Mouse (Mus musculus): ENCODE data around the gene Gbp7. TPM values are rescaled to one million over a fixed set of nuclear protein-coding genes. Genes with fewer than 3 reads are reported as not detected.

The Gbp7 gene
- 100 to 1,000 TPM in 18 of 26 experiments, 10 to 100 TPM in 8; 34.0 to 441 (median 151) TPM for total RNA-seq (2018; cell fraction: chromatin; rRNA removed)
- total RNA-seq (2018; cell fraction: cytosol; rRNA removed), result 100 to 1,000 TPM in 14 of 26 experiments, 10 to 100 TPM in 12; 30.0 to 199 (median 116) TPM
- total RNA-seq (2018; cell fraction: nucleus; rRNA removed), result 100 to 1,000 TPM in 20 of 26 experiments, 10 to 100 TPM in 6; 16.6 to 296 (median 159) TPM
- 9.7 to 74.3 TPM (median 22.4 TPM) in 3 replicates for polyA plus RNA-seq (2018)

- Histone ChIP-seq H3K79me2 (ENCODE audit: inconsistent target) (peaks cover 41% of the 10 kb centered on the region; the same call in 1 of the 2 replicates), H3K36me3 (ENCODE audit: inconsistent target) (0 out of 2 replicates have a peak, but pooled peaks cover 10% of the 10 kb centered on the region), H3K27ac (peak within 1 kb of the TSS; percentile 71), H3K4me3 (ENCODE audit: inconsistent target) (peak within 1 kb of the TSS; percentile 97)
- 4% methylated on average over 30 of the region's 30 CpGs for WGBS (ENCODE audit: missing documents)
Measured at GRCm38 (mm10) chr3:142530087-142530953, at the start of gene Gbp7. Gene Gbp7 (plus strand): TSS chr3:142530342.

DNA sequence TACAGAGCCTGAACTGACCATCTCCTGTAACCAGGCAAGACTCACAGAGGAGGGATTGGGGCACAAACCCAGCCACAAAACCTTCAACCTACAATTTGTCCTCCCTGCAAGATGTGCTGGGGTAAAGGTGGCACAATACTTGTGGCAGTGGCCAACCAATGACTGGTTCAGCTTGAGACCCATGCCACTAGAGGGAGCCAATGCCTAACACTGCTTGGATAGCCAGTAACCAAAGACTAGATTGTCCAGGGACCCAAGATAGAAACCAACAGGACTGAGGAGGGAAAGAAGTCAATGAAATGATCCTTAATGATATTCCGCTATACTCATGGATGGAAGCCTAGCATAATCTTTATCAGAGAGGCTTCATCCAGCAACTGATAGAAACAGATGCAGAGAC lies 39.7 kb upstream of the Gbp7 start:
- Histone ChIP-seq H3K36me3 (ENCODE audit: inconsistent target) (no peaks in the 10 kb centered on the region), H3K79me2 (ENCODE audit: inconsistent target) (no peaks in the 10 kb centered on the region), H3K4me3 (ENCODE audit: inconsistent target) (no peak overlapping the region), H3K27ac (no peak overlapping the region)
- 82% methylated on average over 1 of the region's 1 CpGs for WGBS (ENCODE audit: missing documents)

DNA sequence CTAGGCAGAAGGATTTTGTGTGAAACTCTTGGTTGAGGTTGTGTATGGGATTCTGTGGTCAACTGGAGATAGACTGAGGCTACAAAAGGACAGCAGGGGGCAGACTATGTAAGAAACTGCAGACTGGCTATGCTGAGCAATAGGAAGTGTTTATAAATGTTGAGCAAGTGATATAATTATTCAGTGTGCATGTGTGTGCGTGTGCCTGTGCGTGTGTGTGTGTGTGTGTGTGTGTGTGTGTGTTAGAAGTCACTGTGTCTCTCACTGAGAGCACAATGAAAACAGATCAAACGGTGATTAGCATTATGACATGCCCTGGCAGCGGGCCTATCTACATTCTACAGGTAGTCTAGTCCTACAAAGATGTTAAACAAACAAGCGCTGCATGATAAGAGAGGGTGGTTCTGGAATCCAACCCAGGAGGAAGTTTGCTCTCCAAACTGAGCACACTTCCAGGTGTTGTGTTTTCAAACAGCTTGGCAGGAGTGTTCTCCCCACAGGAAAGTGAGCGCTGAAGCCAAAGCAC lies 36.5 kb upstream of the Gbp7 start, which contains the start of gene Gbp5:
Gene Gbp5, plus strand, starts transcription at position 443 of the 526 bp plus-strand sequence.
- WGBS (ENCODE audit: missing documents), result 3% methylated on average over 6 of the region's 6 CpGs
- Histone ChIP-seq H3K79me2 (ENCODE audit: inconsistent target) (peaks cover 12% of the 10 kb centered on the region; the same call in 1 of the 2 replicates), H3K4me3 (ENCODE audit: inconsistent target) (no peak within 1 kb of the TSS)

DNA sequence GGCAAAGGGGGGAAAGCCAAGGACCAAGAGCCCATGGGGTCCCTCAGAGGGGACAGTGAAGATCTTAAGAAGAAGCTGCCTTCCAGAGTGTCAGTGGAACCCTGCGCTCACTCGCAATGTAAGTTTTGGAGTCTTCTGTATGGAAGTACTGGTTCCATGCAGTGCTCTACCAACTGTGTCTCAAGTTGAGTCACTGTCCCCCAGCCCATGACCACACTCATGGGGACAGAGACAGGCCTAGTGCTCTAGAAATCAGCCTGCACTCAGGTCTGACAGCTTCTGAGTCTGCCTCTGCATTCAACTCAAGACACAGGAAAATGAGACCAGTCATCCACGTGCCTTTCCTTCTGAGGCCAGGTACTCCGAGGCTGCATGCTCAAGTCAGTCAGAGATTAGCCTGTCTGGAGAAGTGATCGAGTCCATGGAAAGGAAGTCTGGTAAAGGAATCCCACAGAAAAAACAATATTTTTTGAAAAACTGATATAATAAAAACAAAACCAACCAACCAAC lies 34.9 kb upstream of the Gbp7 start:
- no peak overlapping the region for H3K27ac ChIP-seq
- no peaks in the 10 kb centered on the region for H3K36me3 ChIP-seq (ENCODE audit: inconsistent target)
- 94% methylated on average over 5 of the region's 5 CpGs for WGBS (ENCODE audit: missing documents)
- H3K4me3 ChIP-seq (ENCODE audit: inconsistent target), result no peak overlapping the region
- peaks cover 27% of the 10 kb centered on the region; the same call in 1 of the 2 replicates for H3K79me2 ChIP-seq (ENCODE audit: inconsistent target)

More for the DNA sequence above, 36.5 kb upstream of the Gbp7 start, which contains the start of gene Gbp5:
- Histone ChIP-seq H3K27ac (no peak within 1 kb of the TSS), H3K36me3 (ENCODE audit: inconsistent target) (no peaks in the 10 kb centered on the region)

DNA sequence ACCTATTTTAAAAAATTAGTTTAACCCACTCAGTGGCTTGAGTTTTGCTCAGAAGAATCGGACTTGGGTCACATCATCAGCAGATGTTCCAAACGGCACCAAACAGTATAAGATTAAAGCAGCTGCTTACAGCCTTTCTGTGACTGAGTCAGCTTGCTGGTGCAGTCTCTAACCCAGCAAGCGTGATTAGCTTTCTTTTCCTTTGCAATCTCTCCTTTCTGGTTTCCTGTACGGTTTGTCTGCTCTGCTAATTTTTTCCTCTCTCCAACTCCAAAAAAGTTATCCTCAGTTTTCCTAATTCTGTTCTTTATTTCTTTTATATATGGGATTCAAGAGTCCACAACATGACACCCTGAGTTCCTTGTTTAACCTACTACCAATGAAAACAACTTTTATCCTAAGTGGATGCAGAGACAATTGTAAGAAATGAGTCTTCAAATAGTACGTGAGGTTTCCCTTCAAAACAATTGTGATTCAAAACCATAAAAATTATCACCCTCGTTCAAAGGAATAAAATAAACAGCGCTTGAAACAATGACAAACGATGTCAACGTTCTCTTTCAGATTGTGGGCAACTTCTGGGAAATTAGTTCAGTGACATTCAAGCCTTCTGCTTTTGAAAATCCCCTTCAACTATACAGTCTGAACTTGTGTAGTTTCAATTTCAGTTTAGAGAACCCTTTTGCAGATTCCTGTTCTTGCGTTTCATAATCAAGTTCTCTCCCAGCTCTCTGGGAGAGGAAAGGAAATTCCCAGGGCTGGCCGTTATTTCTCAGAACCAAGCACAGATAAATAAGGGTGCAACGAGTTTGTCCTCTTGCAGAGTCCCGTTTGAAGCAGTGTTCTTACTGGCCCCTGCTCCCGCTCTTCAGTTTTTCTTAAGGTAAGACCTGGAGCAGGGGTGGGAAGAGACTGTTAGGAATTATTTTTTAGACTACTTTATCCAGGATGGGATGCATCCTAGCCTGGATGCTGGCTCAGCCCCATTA lies 33.7 kb upstream of the Gbp7 start:
- peaks cover 27% of the 10 kb centered on the region; the same call in 1 of the 2 replicates for H3K79me2 ChIP-seq (ENCODE audit: inconsistent target)
- H3K4me3 ChIP-seq (ENCODE audit: inconsistent target), result peak overlapping the region; percentile 50
- WGBS (ENCODE audit: missing documents), result 9% methylated on average over 14 of the region's 14 CpGs
- H3K27ac ChIP-seq, result peak overlapping the region; percentile 27
- H3K36me3 ChIP-seq (ENCODE audit: inconsistent target), result peaks cover 10% of the 10 kb centered on the region; the same call in 1 of the 2 replicates

- Histone ChIP-seq H3K4me3 (ENCODE audit: inconsistent target) (peak overlapping the region; percentile 50), H3K36me3 (ENCODE audit: inconsistent target) (peaks cover 17% of the 10 kb centered on the region; the same call in 1 of the 2 replicates), H3K79me2 (ENCODE audit: inconsistent target) (peaks cover 27% of the 10 kb centered on the region; the same call in 1 of the 2 replicates), H3K27ac (peak overlapping the region; percentile 27)
- whole genome bisulfite sequencing (ENCODE audit: missing documents), result 9% methylated on average over 15 of the region's 15 CpGs
Measured at GRCm38 (mm10) chr3:142497123-142497841, 32.9 kb upstream of the Gbp7 start.

- H3K4me3 ChIP-seq (ENCODE audit: inconsistent target), result no peak overlapping the region
- 62% methylated on average over 4 of the region's 5 CpGs for WGBS (ENCODE audit: missing documents)
- H3K79me2 ChIP-seq (ENCODE audit: inconsistent target), result peaks cover 27% of the 10 kb centered on the region; the same call in 1 of the 2 replicates
- peaks cover 30% of the 10 kb centered on the region for H3K36me3 ChIP-seq (ENCODE audit: inconsistent target)
- no peak overlapping the region for H3K27ac ChIP-seq
Measured at GRCm38 (mm10) chr3:142498941-142499340, 31.2 kb upstream of the Gbp7 start.

DNA sequence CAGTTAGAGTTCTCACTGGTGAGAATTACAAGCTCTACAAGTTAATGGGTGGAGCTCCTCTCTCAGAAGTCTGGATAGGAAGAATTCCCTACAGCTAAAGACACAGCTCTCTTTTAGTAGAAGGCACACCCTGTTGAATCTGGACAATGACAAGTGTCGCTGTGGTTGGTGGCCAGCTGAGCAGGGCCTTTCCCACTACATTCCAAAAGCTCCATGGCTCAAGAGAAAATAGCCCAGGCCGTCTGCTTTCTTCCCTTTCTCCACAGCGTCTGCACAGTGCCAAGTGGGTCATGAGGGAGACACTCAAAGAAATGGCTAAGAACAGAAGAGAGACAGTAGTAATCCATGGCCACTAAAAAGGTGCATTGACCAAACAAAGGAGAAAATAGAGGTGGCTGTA lies 2.0 kb upstream of the Gbp7 start:
- Histone ChIP-seq H3K79me2 (ENCODE audit: inconsistent target) (peaks cover 28% of the 10 kb centered on the region; the same call in 1 of the 2 replicates), H3K36me3 (ENCODE audit: inconsistent target) (0 out of 2 replicates have a peak, but pooled peaks cover under 1% of the 10 kb centered on the region), H3K27ac (no peak overlapping the region), H3K4me3 (ENCODE audit: inconsistent target) (no peak overlapping the region)
- 97% methylated on average over 3 of the region's 3 CpGs for WGBS (ENCODE audit: missing documents)

GRCm38 (mm10) chr3:142529597-142529996 lies 545 bp upstream of the Gbp7 start:
- 7% methylated on average over 2 of the region's 2 CpGs for WGBS (ENCODE audit: missing documents)
- 0 out of 2 replicates have a peak overlapping the region, but pooled peaks have one; percentile 71 for H3K27ac ChIP-seq
- H3K36me3 ChIP-seq (ENCODE audit: inconsistent target), result 0 out of 2 replicates have a peak, but pooled peaks cover 10% of the 10 kb centered on the region
- peaks cover 41% of the 10 kb centered on the region; the same call in 1 of the 2 replicates for H3K79me2 ChIP-seq (ENCODE audit: inconsistent target)
- peak overlapping the region; percentile 97 for H3K4me3 ChIP-seq (ENCODE audit: inconsistent target)

DNA sequence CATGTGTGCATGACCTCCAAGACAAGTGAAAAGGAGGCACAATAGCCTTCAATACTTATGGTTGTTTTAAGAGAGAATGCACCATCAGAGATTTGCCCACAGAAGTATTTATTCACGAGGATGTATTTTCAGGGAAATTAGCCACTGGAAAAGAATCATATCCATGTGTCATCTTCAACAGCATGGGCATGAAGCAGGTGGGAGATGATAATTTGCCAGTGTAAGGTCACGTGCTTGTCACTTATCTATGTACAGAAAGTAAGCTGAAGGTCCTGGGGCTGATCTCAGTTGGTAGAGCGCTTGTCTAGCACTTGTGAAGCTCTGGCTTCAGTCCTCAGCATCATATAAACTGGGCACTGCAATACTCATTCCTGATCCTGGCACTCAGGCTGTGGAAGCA lies 1.5 kb downstream of the Gbp7 start:
- Histone ChIP-seq H3K79me2 (ENCODE audit: inconsistent target) (peaks cover 41% of the 10 kb centered on the region; the same call in 1 of the 2 replicates), H3K36me3 (ENCODE audit: inconsistent target) (0 out of 2 replicates have a peak, but pooled peaks cover 17% of the 10 kb centered on the region), H3K27ac (no peak overlapping the region), H3K4me3 (ENCODE audit: inconsistent target) (no peak overlapping the region)
- WGBS (ENCODE audit: missing documents), result 89% methylated on average over 3 of the region's 3 CpGs

- H3K27ac ChIP-seq, result no peak overlapping the region
- H3K4me3 ChIP-seq (ENCODE audit: inconsistent target), result no peak overlapping the region
- peaks cover 41% of the 10 kb centered on the region; the same call in 1 of the 2 replicates for H3K79me2 ChIP-seq (ENCODE audit: inconsistent target)
- 96% methylated on average over 3 of the region's 3 CpGs for WGBS (ENCODE audit: missing documents)
- H3K36me3 ChIP-seq (ENCODE audit: inconsistent target), result peaks cover 32% of the 10 kb centered on the region
Measured at GRCm38 (mm10) chr3:142533185-142533584, 3.0 kb downstream of the Gbp7 start.

DNA sequence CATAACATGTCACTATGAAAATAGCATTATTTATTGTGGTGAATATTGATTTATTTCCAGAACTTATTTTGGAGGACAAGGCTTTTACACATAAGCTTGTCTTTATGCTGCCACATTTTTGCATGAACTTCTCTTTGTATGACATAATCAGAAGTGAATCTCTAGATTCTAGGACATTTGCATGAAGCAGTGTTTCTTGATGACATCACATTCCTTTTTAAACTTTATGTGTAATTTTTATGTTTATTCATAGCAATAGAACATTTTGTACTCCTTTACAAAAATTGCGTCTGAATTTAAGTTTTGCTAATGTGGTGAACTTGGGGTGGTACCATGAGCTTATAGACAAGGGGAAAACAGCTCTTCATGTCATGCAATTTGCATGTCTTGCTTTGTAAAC lies 5.5 kb downstream of the Gbp7 start:
- H3K79me2 ChIP-seq (ENCODE audit: inconsistent target), result peaks cover 37% of the 10 kb centered on the region; the same call in 1 of the 2 replicates
- no peak overlapping the region for H3K27ac ChIP-seq
- H3K36me3 ChIP-seq (ENCODE audit: inconsistent target), result peaks cover 53% of the 10 kb centered on the region
- no peak overlapping the region for H3K4me3 ChIP-seq (ENCODE audit: inconsistent target)
- WGBS (ENCODE audit: missing documents), result 100% methylated on average over 1 of the region's 1 CpGs

- no peak overlapping the region for H3K4me3 ChIP-seq (ENCODE audit: inconsistent target)
- WGBS (ENCODE audit: missing documents), result 96% methylated on average over 6 of the region's 6 CpGs
- H3K27ac ChIP-seq, result no peak overlapping the region
- H3K79me2 ChIP-seq (ENCODE audit: inconsistent target), result no peaks in the 10 kb centered on the region
- peaks cover 90% of the 10 kb centered on the region for H3K36me3 ChIP-seq (ENCODE audit: inconsistent target)
Measured at GRCm38 (mm10) chr3:142541391-142541790, 11.2 kb downstream of the Gbp7 start.
